Mouse (Mus musculus) v-Abl transformed pro-B cells (cell line): Measurements from ENCODE around the gene Unc79.

Experiments
- in situ Hi-C, 2 experiments: fragments of 400-800 bp; cut with MboI; formaldehyde crosslinking; loops; one replicate each; pipeline ENCODE4 v1.15.1; 2025; ENCODE audit not compliant: unreplicated experiment in 2 of 2

Gene Unc79

GRCm38 (mm10) chr12:102948778-102949394, at the start of gene Unc79:
TSS of gene Unc79 (plus strand) at chr12:102948859.
- in situ Hi-C loops, result no loop called here

- in situ Hi-C loops, result no loop called here
Observed at GRCm38 (mm10) chr12:102899091-102899490, 49.6 kb upstream of the Unc79 start, which contains the start of gene Cox8c. TSS of gene Cox8c (plus strand) at chr12:102899316.

- in situ Hi-C loops, result no loop called here
Observed at GRCm38 (mm10) chr12:102908191-102908590, 40.5 kb upstream of the Unc79 start.

- in situ Hi-C loops, result no loop called here
Observed at GRCm38 (mm10) chr12:102916073-102916472, 32.6 kb upstream of the Unc79 start.

- in situ Hi-C loops, result no loop called here
Observed at GRCm38 (mm10) chr12:102929764-102930163, 18.9 kb upstream of the Unc79 start.

GRCm38 (mm10) chr12:102930335-102930734, 18.3 kb upstream of the Unc79 start:
- in situ Hi-C loops, result no loop called here

- in situ Hi-C loops, result no loop called here
Observed at GRCm38 (mm10) chr12:102930789-102931188, 17.9 kb upstream of the Unc79 start.

GRCm38 (mm10) chr12:102935892-102936291, 12.8 kb upstream of the Unc79 start:
- in situ Hi-C loops, result no loop called here

- in situ Hi-C loops, result no loop called here
Observed at GRCm38 (mm10) chr12:102945571-102945970, 3.1 kb upstream of the Unc79 start.

- in situ Hi-C loops, result no loop called here
Observed at GRCm38 (mm10) chr12:102947826-102948225, 833 bp upstream of the Unc79 start.

GRCm38 (mm10) chr12:102949395-102950208, 943 bp downstream of the Unc79 start:
- in situ Hi-C loops, result no loop called here

GRCm38 (mm10) chr12:102960051-102960775, 11.6 kb downstream of the Unc79 start:
- in situ Hi-C loops, result no loop called here

GRCm38 (mm10) chr12:102961066-102961465, 12.4 kb downstream of the Unc79 start:
- in situ Hi-C loops, result no loop called here

- in situ Hi-C loops, result no loop called here
Observed at GRCm38 (mm10) chr12:102964486-102964885, 15.8 kb downstream of the Unc79 start.

GRCm38 (mm10) chr12:102980584-102980983, 31.9 kb downstream of the Unc79 start:
- in situ Hi-C loops, result no loop called here

- in situ Hi-C loops, result no loop called here
Observed at GRCm38 (mm10) chr12:102981543-102981942, 32.9 kb downstream of the Unc79 start.

GRCm38 (mm10) chr12:102985401-102985800, 36.7 kb downstream of the Unc79 start:
- in situ Hi-C loops, result loop anchor here in 1 of 2 experiments (5.0 kb wide), 1 partner anchor 52 kb away; no protein-coding TSS in a partner anchor

- in situ Hi-C loops, result loop anchor here in 1 of 2 experiments (5.0 kb wide), 1 partner anchor 50 kb away; no protein-coding TSS in a partner anchor
Observed at GRCm38 (mm10) chr12:102987736-102988135, 39.1 kb downstream of the Unc79 start.

GRCm38 (mm10) chr12:103008491-103008890, 59.8 kb downstream of the Unc79 start:
- in situ Hi-C loops, result no loop called here

- in situ Hi-C loops, result no loop called here
Observed at GRCm38 (mm10) chr12:103018161-103018560, 69.5 kb downstream of the Unc79 start.

- in situ Hi-C loops, result loop anchor here in 1 of 2 experiments (5.0 kb wide), 1 partner anchor 49 kb away; no protein-coding TSS in a partner anchor
Observed at GRCm38 (mm10) chr12:103036692-103037091, 88.0 kb downstream of the Unc79 start.
